8 mouse cellular contexts compared by ENCODE assay signal in genomic region chr13:22006334-22007120, GRCm38 (mm10). TPM values are rescaled to one million over a fixed set of nuclear protein-coding genes. Genes with fewer than 3 reads are reported as not detected.
A peak's percentile ranks its signal among the peaks of the same experiment; 100 is the strongest.
DNase-seq lines count a peak whose midpoint lies in the region; ATAC-seq and TF ChIP-seq lines count a peak whose summit lies in the region.

No protein-coding gene starts in this region.

- H3K4me3 ChIP-seq in intestine, embryonic 14.5 days (ENCODE audit: low read depth, low read length): peak overlapping the region; percentile 55
- H3K4me3 ChIP-seq in lung, adult 2 months (replicated peaks; ENCODE audit: extremely low read depth, low read depth, low read length): peak overlapping the region; percentile 63
- H3K4me3 ChIP-seq in neural tube, embryonic 13.5 days: peak overlapping the region; percentile 44

- peak; percentile 42 for ATAC-seq in erythroid progenitor cell, adult 5-6 weeks (replicated peaks; ENCODE audit: low FRiP score, poor library complexity, severe bottlenecking)
- peak; percentile 92 for ATAC-seq in intestine, embryonic 14.5 days (replicated peaks; ENCODE audit: low FRiP score, low TSS enrichment, low read depth)
- ATAC-seq in neural tube, embryonic 13.5 days (ENCODE audit: low read depth): peak; percentile 60

- H3K4me1 ChIP-seq in intestine, embryonic 14.5 days (replicated peaks; ENCODE audit: control insufficient read depth, insufficient read depth, low read length): peaks cover 7% of the 10 kb centered on the region; the same call in 1 of the 2 replicates
- no peaks in the 10 kb centered on the region for H3K4me1 ChIP-seq in lung, adult 2 months (ENCODE audit: control insufficient read depth, insufficient read depth, low read length)
- peaks cover 16% of the 10 kb centered on the region for H3K4me1 ChIP-seq in neural tube, embryonic 13.5 days (replicated peaks)

- WGBS in intestine, embryonic 14.5 days: under 1% methylated on average over 38 of the region's 38 CpGs
- 1% methylated on average over 38 of the region's 38 CpGs for WGBS in lung, adult 2 months
- 0% methylated on average over 38 of the region's 38 CpGs for WGBS in neural tube, embryonic 13.5 days

- no peaks in the 10 kb centered on the region for H3K36me3 ChIP-seq in intestine, embryonic 14.5 days (ENCODE audit: control insufficient read depth, insufficient read depth, low read length)
- H3K36me3 ChIP-seq in neural tube, embryonic 13.5 days: no peaks in the 10 kb centered on the region

- no peak overlapping the region for H3K27ac ChIP-seq in intestine, embryonic 14.5 days (ENCODE audit: low read depth)
- H3K27ac ChIP-seq in neural tube, embryonic 13.5 days (replicated peaks): no peak overlapping the region

- TF ChIP-seq POLR2A in lung, adult 2 months (IDR thresholded peaks at IDR 0.05; ENCODE audit: borderline replicate concordance, extremely low read depth, low read depth, low read length): no peak

- no peaks in the 10 kb centered on the region for H3K9me3 ChIP-seq in intestine, embryonic 14.5 days (ENCODE audit: control insufficient read depth, low read length)
- no peaks in the 10 kb centered on the region for H3K9me3 ChIP-seq in neural tube, embryonic 13.5 days

- H3K27me3 ChIP-seq in intestine, embryonic 14.5 days (replicated peaks; ENCODE audit: control insufficient read depth, insufficient read depth, low read length): peaks cover 98% of the 10 kb centered on the region
- peaks cover 99% of the 10 kb centered on the region for H3K27me3 ChIP-seq in neural tube, embryonic 13.5 days

- TF ChIP-seq CTCF in lung, adult 2 months (IDR thresholded peaks at IDR 0.05; ENCODE audit: insufficient read depth, low read length): no peak

- 0 out of 2 replicates have a peak overlapping the region, but pooled peaks have one; percentile 3 for H3K9ac ChIP-seq in intestine, embryonic 14.5 days (ENCODE audit: low read length)
- peak overlapping the region; percentile 49; the same call in 1 of the 2 replicates for H3K9ac ChIP-seq in neural tube, embryonic 13.5 days

- H3K4me2 ChIP-seq in intestine, embryonic 14.5 days (ENCODE audit: low read length): peak overlapping the region; percentile 91
- peak overlapping the region; percentile 73 for H3K4me2 ChIP-seq in neural tube, embryonic 13.5 days

- DNase-seq in 3T3-L1 (ENCODE audit: low read depth, low spot score) (peak; percentile 75), MN1 (ENCODE audit: low spot score) (peak; percentile 70)
- DNase-seq in intestine, embryonic 14.5 days (ENCODE audit: low spot score): peak; percentile 79
- DNase-seq in lung, adult 2 months: no peak
- DNase-seq in right cerebral cortex, postnatal 10 days (ENCODE audit: low spot score in 2 of 2): no peak
- no peak for DNase-seq in ovary, adult 18-20 months (ENCODE audit: low spot score)

RNA-seq across cellular contexts. Expression of gene Prss16, which starts 3.0 kb away (rescaled TPM):
- 4.0 TPM in 1 of 2 replicates, not detected in the other for total RNA-seq in erythroid progenitor cell, adult 5-6 weeks (2015; ENCODE audit: low replicate concordance)
- total RNA-seq in erythroid progenitor cell, adult 5-6 weeks (2017; ENCODE audit: low replicate concordance): not detected in 2 replicates
- polyA plus RNA-seq in intestine, embryonic 14.5 days (2014; fragmentation: Nextera tagmentation; extraction: Ambion mirVana): 0.46 and 1.1 TPM in 2 replicates
- 0.33 and 0.34 TPM in 2 replicates for polyA plus RNA-seq in lung, adult 2 months (2012; rRNA removed)
- 0.17 and 0.18 TPM in 2 replicates for polyA plus RNA-seq in neural tube, embryonic 13.5 days (2015; fragmentation: Nextera tagmentation; extraction: Ambion mirVana)

RNA-seq across cellular contexts. Expression of gene Pom121l2, which starts 25.5 kb away (rescaled TPM):
- not detected in 2 replicates for total RNA-seq in erythroid progenitor cell, adult 5-6 weeks (2015; ENCODE audit: low replicate concordance)
- total RNA-seq in erythroid progenitor cell, adult 5-6 weeks (2017; ENCODE audit: low replicate concordance): not detected in 2 replicates
- not detected in 2 replicates for polyA plus RNA-seq in intestine, embryonic 14.5 days (2014; fragmentation: Nextera tagmentation; extraction: Ambion mirVana)
- not detected in 2 replicates for polyA plus RNA-seq in lung, adult 2 months (2012; rRNA removed)
- not detected in 2 replicates for polyA plus RNA-seq in neural tube, embryonic 13.5 days (2015; fragmentation: Nextera tagmentation; extraction: Ambion mirVana)

RNA-seq across cellular contexts. Expression of gene Hist1h2ah, which starts 28.8 kb away (rescaled TPM):
- 4.6 TPM in 1 of 2 replicates, not detected in the other for total RNA-seq in erythroid progenitor cell, adult 5-6 weeks (2015; ENCODE audit: low replicate concordance)
- total RNA-seq in erythroid progenitor cell, adult 5-6 weeks (2017; ENCODE audit: low replicate concordance): 2,615 and 4,600 TPM in 2 replicates
- polyA plus RNA-seq in intestine, embryonic 14.5 days (2014; fragmentation: Nextera tagmentation; extraction: Ambion mirVana): 11.8 and 19.7 TPM in 2 replicates
- polyA plus RNA-seq in lung, adult 2 months (2012; rRNA removed): 0.87 and 1.8 TPM in 2 replicates
- polyA plus RNA-seq in neural tube, embryonic 13.5 days (2015; fragmentation: Nextera tagmentation; extraction: Ambion mirVana): 1.7 TPM in 1 of 2 replicates, not detected in the other

RNA-seq across cellular contexts. Expression of gene Hist1h2bk, which starts 29.1 kb away (rescaled TPM):
- 206 and 707 TPM in 2 replicates for total RNA-seq in erythroid progenitor cell, adult 5-6 weeks (2015; ENCODE audit: low replicate concordance)
- 2,593 and 2,906 TPM in 2 replicates for total RNA-seq in erythroid progenitor cell, adult 5-6 weeks (2017; ENCODE audit: low replicate concordance)
- polyA plus RNA-seq in intestine, embryonic 14.5 days (2014; fragmentation: Nextera tagmentation; extraction: Ambion mirVana): 5.2 and 7.5 TPM in 2 replicates
- polyA plus RNA-seq in lung, adult 2 months (2012; rRNA removed): 0.74 and 3.1 TPM in 2 replicates
- 2.5 and 3.8 TPM in 2 replicates for polyA plus RNA-seq in neural tube, embryonic 13.5 days (2015; fragmentation: Nextera tagmentation; extraction: Ambion mirVana)

RNA-seq across cellular contexts. Expression of gene Hist1h4i, which starts 34.6 kb away (rescaled TPM):
- 116 and 173 TPM in 2 replicates for total RNA-seq in erythroid progenitor cell, adult 5-6 weeks (2015; ENCODE audit: low replicate concordance)
- total RNA-seq in erythroid progenitor cell, adult 5-6 weeks (2017; ENCODE audit: low replicate concordance): 364 and 489 TPM in 2 replicates
- polyA plus RNA-seq in intestine, embryonic 14.5 days (2014; fragmentation: Nextera tagmentation; extraction: Ambion mirVana): 18.9 and 19.6 TPM in 2 replicates
- 5.1 and 5.2 TPM in 2 replicates for polyA plus RNA-seq in lung, adult 2 months (2012; rRNA removed)
- polyA plus RNA-seq in neural tube, embryonic 13.5 days (2015; fragmentation: Nextera tagmentation; extraction: Ambion mirVana): 8.8 and 10.1 TPM in 2 replicates

Comparison
In these comparisons a context has a peak if more than half of its experiments do, and no peak if none do; other contexts are left out.
1. DNase-seq: peak in 3T3-L1 (single experiment), MN1 (single experiment) and intestine, embryonic 14.5 days (single experiment); none in lung, adult 2 months (single experiment), right cerebral cortex, postnatal 10 days (0 of 2) and ovary, adult 18-20 months (single experiment).
2. ATAC-seq: peak in every context shown above with its lines; median percentile 92 in intestine, embryonic 14.5 days; 60 in neural tube, embryonic 13.5 days; 42 in erythroid progenitor cell, adult 5-6 weeks.
3. Peak in every context shown above with its lines, with median percentiles within 50 percentile points of each other: H3K4me3 ChIP-seq.